Mouse (Mus musculus): Measurements from ENCODE around the gene Slc4a5. TPM values are rescaled to one million over a fixed set of nuclear protein-coding genes. Genes with fewer than 3 reads are reported as not detected.

Slc4a5 gene
- total and polyA plus RNA-seq, 3 experiments, result 0.04 TPM; not detected in 2

DNA sequence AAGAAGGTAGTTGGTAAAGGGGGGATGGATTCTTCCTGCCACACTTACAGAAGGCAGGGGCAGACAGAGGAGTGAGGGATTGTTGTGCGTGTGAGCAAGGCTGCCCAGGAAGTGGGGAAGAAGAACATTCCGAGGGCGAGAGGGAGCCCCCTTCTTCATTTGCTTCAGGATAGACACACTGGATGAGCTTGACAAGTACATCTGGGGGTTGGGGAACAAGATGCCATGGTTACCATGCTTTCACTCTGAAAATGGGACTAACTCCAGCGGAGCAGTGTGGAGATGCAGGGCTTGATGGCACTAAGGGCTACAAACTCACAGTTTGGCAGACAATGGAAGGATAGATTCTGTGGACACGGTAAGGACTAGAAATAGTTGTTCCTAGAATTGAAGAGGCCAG, 48.6 kb upstream of the Slc4a5 start:
- Histone ChIP-seq H3K4me3 (ENCODE audit: control insufficient read depth in 1 of 2, insufficient read depth in 1 of 2, low read depth in 2 of 2, low read length in 2 of 2) (no peak overlapping the region), H3K4me1 (ENCODE audit: control insufficient read depth in 1 of 2, insufficient read depth in 2 of 2, low read length in 2 of 2) (peaks cover 4 to 8% of the 10 kb centered on the region in 2 experiments; a peak in 3 of 4 replicates)

GRCm38 (mm10) chr6:83172240-83172920, 47.2 kb upstream of the Slc4a5 start:
- no peaks in the 10 kb centered on the region for H3K79me2 ChIP-seq (ENCODE audit: control insufficient read depth, insufficient read depth, low read length, poor library complexity)
- no peaks in the 10 kb centered on the region for H3K36me3 ChIP-seq (ENCODE audit: control insufficient read depth in 1 of 2, insufficient read depth in 2 of 2, low read length in 2 of 2)
- H3K27me3 ChIP-seq (ENCODE audit: control insufficient read depth in 1 of 2, insufficient read depth in 2 of 2, low read length in 2 of 2), result no peaks in the 10 kb centered on the region
- DNase-seq (ENCODE audit: low read depth, low spot score), result no peak
- H3K9ac ChIP-seq (ENCODE audit: control insufficient read depth, low read depth, low read length, poor library complexity, severe bottlenecking), result no peak overlapping the region
- H3K4me1 ChIP-seq (ENCODE audit: control insufficient read depth in 1 of 2, insufficient read depth in 2 of 2, low read length in 2 of 2), result peaks cover 0 to 7% of the 10 kb centered on the region in 2 experiments; a peak in 2 of 4 replicates
- H3K27ac ChIP-seq (ENCODE audit: control insufficient read depth, low read depth, low read length), result no peak overlapping the region
- TF ChIP-seq GABPA (IDR thresholded peaks at IDR 0.05; ENCODE audit: low read depth, low read length) (no peak), JUND (IDR thresholded peaks at IDR 0.05; ENCODE audit: low read depth, low read length) (no peak), POLR2A (IDR thresholded peaks at IDR 0.05; ENCODE audit: control insufficient read depth in 1 of 2, insufficient read depth in 1 of 2, low read depth in 1 of 2, low read length in 2 of 2, poor library complexity in 1 of 2) (no peak), BHLHE40 (IDR thresholded peaks at IDR 0.05; ENCODE audit: borderline replicate concordance, low read depth, low read length) (no peak), MXI1 (IDR thresholded peaks at IDR 0.05; ENCODE audit: low read depth, low read length) (no peak), RCOR1 (IDR thresholded peaks at IDR 0.05; ENCODE audit: low read depth, low read length) (no peak), RAD21 (IDR thresholded peaks at IDR 0.05; ENCODE audit: low read depth, low read length) (no peak), KAT2A (conservative IDR thresholded peaks at IDR 0.05; ENCODE audit: low read depth, low read length) (no peak), USF2 (IDR thresholded peaks at IDR 0.05; ENCODE audit: borderline replicate concordance in 1 of 2, insufficient read depth in 1 of 2, low read depth in 1 of 2, low read length in 2 of 2) (no peak), NRF1 (IDR thresholded peaks at IDR 0.05; ENCODE audit: insufficient read depth, low read depth, low read length, poor library complexity, severe bottlenecking) (no peak), TBP (IDR thresholded peaks at IDR 0.05; ENCODE audit: low read depth, low read length) (no peak), MYB (IDR thresholded peaks at IDR 0.05; ENCODE audit: low read depth, low read length) (no peak), E2F4 (IDR thresholded peaks at IDR 0.05; ENCODE audit: borderline replicate concordance, low read depth, low read length) (no peak), CHD2 (IDR thresholded peaks at IDR 0.05; ENCODE audit: low read length) (no peak), ETS1 (IDR thresholded peaks at IDR 0.05; ENCODE audit: low read depth, low read length) (no peak), ZMIZ1 (IDR thresholded peaks at IDR 0.05; ENCODE audit: low read depth, low read length) (no peak), ZC3H11A (IDR thresholded peaks at IDR 0.05; ENCODE audit: low read depth, low read length) (no peak), UBTF (IDR thresholded peaks at IDR 0.05; ENCODE audit: borderline replicate concordance, insufficient read depth, low read depth, low read length) (no peak)
- no peak overlapping the region for H3K4me3 ChIP-seq (ENCODE audit: control insufficient read depth in 1 of 2, insufficient read depth in 1 of 2, low read depth in 2 of 2, low read length in 2 of 2)
- no peaks in the 10 kb centered on the region for H3K9me3 ChIP-seq (replicated peaks; ENCODE audit: insufficient read depth, low read length)

More for the DNA sequence above, 48.6 kb upstream of the Slc4a5 start:
- Histone ChIP-seq H3K36me3 (ENCODE audit: control insufficient read depth in 1 of 2, insufficient read depth in 2 of 2, low read length in 2 of 2) (peaks cover 0 to 7% of the 10 kb centered on the region in 2 experiments; a peak in 2 of 4 replicates), H3K27me3 (ENCODE audit: control insufficient read depth in 1 of 2, insufficient read depth in 2 of 2, low read length in 2 of 2) (no peaks in the 10 kb centered on the region), H3K9ac (ENCODE audit: control insufficient read depth, low read depth, low read length, poor library complexity, severe bottlenecking) (no peak overlapping the region), H3K9me3 (replicated peaks; ENCODE audit: insufficient read depth, low read length) (no peaks in the 10 kb centered on the region), H3K79me2 (ENCODE audit: control insufficient read depth, insufficient read depth, low read length, poor library complexity) (peaks cover 3% of the 10 kb centered on the region), H3K27ac (ENCODE audit: control insufficient read depth, low read depth, low read length) (no peak overlapping the region)
- DNase-seq (ENCODE audit: low read depth, low spot score), result no peak
- TF ChIP-seq ZMIZ1 (IDR thresholded peaks at IDR 0.05; ENCODE audit: low read depth, low read length) (no peak), ELF1 (IDR thresholded peaks at IDR 0.05; ENCODE audit: low read depth, low read length) (no peak), ZC3H11A (IDR thresholded peaks at IDR 0.05; ENCODE audit: low read depth, low read length) (no peak), TAL1 (IDR thresholded peaks at IDR 0.05; ENCODE audit: low read length) (no peak), RCOR1 (IDR thresholded peaks at IDR 0.05; ENCODE audit: low read depth, low read length) (no peak), BHLHE40 (IDR thresholded peaks at IDR 0.05; ENCODE audit: borderline replicate concordance, low read depth, low read length) (no peak), NRF1 (IDR thresholded peaks at IDR 0.05; ENCODE audit: insufficient read depth, low read depth, low read length, poor library complexity, severe bottlenecking) (no peak), KAT2A (conservative IDR thresholded peaks at IDR 0.05; ENCODE audit: low read depth, low read length) (no peak), GABPA (IDR thresholded peaks at IDR 0.05; ENCODE audit: low read depth, low read length) (no peak), MYB (IDR thresholded peaks at IDR 0.05; ENCODE audit: low read depth, low read length) (no peak), MXI1 (IDR thresholded peaks at IDR 0.05; ENCODE audit: low read depth, low read length) (no peak), MEF2A (IDR thresholded peaks at IDR 0.05; ENCODE audit: extremely low read depth, insufficient replicate concordance, low read depth, low read length, poor library complexity, severe bottlenecking) (no peak)
